Mouse (Mus musculus): ENCODE measurements at regions not wholly inside any gene's neighbourhood (a gene's known extent, or its start where the extent isn't known, plus 50 kb on each side); places are given as distances from the start of the nearest gene placed in this dataset.

DNA sequence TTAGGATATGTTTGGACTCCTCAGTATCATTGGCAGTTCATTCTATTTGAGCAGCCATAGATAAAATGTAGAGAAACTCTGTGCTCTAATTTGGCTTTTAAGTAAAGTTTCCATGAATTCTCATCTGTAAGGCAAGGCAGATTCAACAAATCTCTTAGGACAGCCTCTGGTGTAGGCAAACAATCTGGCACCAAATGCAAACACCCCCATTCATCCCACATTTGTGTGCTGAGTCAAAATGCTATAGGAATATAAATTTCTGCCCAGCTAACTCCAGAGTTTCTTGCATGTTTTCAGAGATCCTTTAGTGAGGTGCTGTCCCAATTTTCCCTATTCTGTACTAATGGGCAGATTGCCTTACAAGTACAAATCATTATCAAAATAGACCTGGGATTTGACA, 695.7 kb upstream of the Kif18a start:
- H3K36me3 ChIP-seq = no peaks in the 10 kb centered on the region
- no peaks in the 10 kb centered on the region for H3K9me3 ChIP-seq
- no peak overlapping the region for H3K4me3 ChIP-seq
- ATAC-seq (ENCODE audit: low FRiP score, low read depth) = no peak
- no peaks in the 10 kb centered on the region for H3K4me1 ChIP-seq
- no peak overlapping the region for H3K4me2 ChIP-seq (replicated peaks)
- no peak overlapping the region for H3K9ac ChIP-seq (replicated peaks)
- no peaks in the 10 kb centered on the region for H3K27me3 ChIP-seq
- no peak overlapping the region for H3K27ac ChIP-seq (replicated peaks)

DNA sequence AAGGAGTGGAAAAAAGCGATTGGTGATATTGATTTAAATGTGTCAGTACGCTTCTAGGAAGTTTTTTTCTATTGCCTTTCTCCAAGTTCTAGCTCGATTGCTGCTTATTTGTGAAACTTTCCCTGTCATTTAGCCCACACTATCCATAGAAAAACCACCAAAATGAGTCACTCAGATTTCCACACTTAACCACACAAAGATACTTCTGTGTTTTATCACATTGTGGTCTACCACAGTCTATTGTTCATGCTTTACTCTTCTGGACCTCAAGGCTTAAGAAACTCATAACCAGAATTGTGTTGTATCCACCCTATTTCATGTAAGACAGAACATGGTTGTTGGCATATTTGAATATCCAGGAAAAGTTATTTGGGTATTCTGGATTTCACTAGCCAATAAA, 687.0 kb upstream of the Kif18a start:
- no peak overlapping the region for H3K4me3 ChIP-seq
- no peaks in the 10 kb centered on the region for H3K4me1 ChIP-seq
- H3K4me2 ChIP-seq (replicated peaks) = no peak overlapping the region
- H3K27ac ChIP-seq (replicated peaks) = no peak overlapping the region
- H3K9ac ChIP-seq (replicated peaks) = no peak overlapping the region
- no peaks in the 10 kb centered on the region for H3K27me3 ChIP-seq
- no peaks in the 10 kb centered on the region for H3K9me3 ChIP-seq
- ATAC-seq (ENCODE audit: low FRiP score, low read depth) = no peak
- no peaks in the 10 kb centered on the region for H3K36me3 ChIP-seq
- 86% methylated on average over 3 of the region's 3 CpGs for WGBS

DNA sequence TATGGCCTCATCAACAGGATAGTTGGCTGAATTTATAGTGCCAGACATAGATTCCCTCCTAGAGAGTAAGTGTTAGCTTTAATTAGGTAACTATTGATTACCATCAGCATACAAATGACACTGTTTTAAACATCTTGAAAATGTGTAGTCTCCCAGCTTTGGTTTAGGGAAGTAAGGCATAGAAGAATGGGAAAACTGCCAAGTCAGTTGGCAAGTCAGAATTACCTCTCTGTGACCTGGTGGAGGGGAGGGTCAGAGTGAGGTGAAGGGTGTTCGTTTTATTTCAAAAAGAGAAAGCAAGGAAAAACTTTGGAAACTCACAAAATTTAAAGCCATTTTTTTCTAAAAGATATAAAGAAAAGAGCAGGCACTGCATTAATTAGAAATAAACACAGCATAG, 680.2 kb upstream of the Kif18a start:
- H3K9ac ChIP-seq (replicated peaks) = no peak overlapping the region
- ATAC-seq (ENCODE audit: low FRiP score, low read depth) = no peak
- H3K4me1 ChIP-seq = no peaks in the 10 kb centered on the region
- H3K9me3 ChIP-seq = no peaks in the 10 kb centered on the region
- no peaks in the 10 kb centered on the region for H3K36me3 ChIP-seq
- no peak overlapping the region for H3K4me2 ChIP-seq (replicated peaks)
- H3K27me3 ChIP-seq = no peaks in the 10 kb centered on the region
- H3K4me3 ChIP-seq = no peak overlapping the region
- H3K27ac ChIP-seq (replicated peaks) = no peak overlapping the region
- WGBS = 69% methylated on average over 1 of the region's 1 CpGs

DNA sequence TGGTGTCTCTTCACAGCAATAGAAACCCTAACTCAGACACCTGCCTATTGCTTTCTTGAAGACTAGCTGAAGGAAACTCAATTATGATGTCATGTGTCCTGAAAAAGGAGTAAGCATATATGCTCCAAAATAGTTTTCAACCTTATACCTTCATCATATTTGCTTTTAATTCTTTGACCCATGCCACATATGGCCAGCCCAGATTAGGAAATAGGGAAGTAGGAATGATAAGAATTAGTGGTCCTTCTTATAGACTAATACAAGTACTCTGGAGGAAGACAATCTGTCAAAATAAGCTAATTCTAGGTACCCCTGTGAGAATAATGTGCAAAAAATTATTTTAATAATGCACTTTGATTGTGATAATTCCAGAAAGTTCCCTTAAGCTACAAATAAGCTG, 661.0 kb upstream of the Kif18a start:
- Histone ChIP-seq H3K9ac (replicated peaks) (no peak overlapping the region), H3K4me2 (replicated peaks) (no peak overlapping the region), H3K4me3 (no peak overlapping the region), H3K4me1 (no peaks in the 10 kb centered on the region), H3K9me3 (no peaks in the 10 kb centered on the region), H3K36me3 (no peaks in the 10 kb centered on the region), H3K27ac (replicated peaks) (no peak overlapping the region), H3K27me3 (no peaks in the 10 kb centered on the region)
- ATAC-seq (ENCODE audit: low FRiP score, low read depth) = no peak

DNA sequence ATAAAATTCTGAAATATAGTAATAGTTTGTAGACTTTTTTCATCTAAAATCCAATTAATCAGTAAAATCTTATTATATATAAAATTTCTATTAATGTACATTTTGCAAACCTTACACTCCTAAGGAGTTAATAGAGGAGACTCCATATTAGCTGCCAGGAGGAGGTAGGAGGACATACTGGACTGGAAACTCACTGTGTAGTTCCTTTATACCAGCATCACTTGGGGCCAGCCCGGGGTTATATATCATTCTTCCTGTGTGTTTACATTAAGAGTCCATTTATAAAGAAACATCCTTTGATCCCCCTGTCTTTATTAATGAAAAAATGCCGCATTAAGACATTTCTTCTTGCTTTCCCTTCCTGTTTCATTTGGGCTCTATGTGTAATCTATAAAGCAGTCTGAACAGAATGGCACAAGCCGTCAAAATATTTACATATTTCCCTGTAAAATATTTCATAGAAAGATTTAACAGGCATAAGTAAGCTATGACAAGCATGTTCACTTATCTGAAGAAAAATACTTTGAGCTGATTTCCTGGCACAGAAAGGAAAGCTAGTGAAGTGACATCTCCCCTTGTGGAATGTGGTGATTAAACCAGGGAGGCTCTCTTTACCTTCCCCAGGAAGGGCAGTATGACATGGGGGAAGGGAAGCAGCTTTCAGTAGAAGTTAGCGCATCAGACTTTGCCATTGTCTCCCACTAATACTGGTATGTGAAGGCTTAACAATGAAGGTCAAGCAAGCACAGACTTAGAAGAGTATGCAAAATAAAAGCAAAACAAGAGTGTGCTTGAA, 658.0 kb upstream of the Kif18a start:
- Histone ChIP-seq H3K9me3 (no peaks in the 10 kb centered on the region), H3K27me3 (no peaks in the 10 kb centered on the region), H3K4me2 (replicated peaks) (no peak overlapping the region), H3K36me3 (no peaks in the 10 kb centered on the region), H3K27ac (replicated peaks) (no peak overlapping the region), H3K4me1 (no peaks in the 10 kb centered on the region), H3K4me3 (no peak overlapping the region), H3K9ac (replicated peaks) (no peak overlapping the region)
- no peak for ATAC-seq (ENCODE audit: low FRiP score, low read depth)
- 75% methylated on average over 4 of the region's 4 CpGs for WGBS

DNA sequence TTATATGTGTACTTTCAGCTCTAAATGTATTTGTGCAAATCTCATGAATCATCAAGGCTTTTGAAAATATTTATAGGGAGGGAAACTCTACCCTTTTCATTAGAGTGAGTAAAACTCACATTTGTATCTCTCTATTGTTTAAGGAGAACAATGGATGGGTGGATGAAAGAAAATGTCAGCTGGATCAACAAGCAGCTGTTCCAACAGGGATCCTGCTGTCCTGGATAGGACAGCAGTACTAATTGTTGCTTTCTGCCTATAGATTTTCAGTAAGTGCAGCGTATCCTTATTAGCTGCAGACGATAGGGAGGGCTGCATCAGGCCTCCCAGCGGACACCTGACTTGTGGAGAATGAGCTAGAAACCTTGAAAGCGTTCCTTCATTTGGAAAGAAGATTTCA, 644.9 kb upstream of the Kif18a start:
- H3K4me1 ChIP-seq = no peaks in the 10 kb centered on the region
- H3K9ac ChIP-seq (replicated peaks) = no peak overlapping the region
- no peak overlapping the region for H3K27ac ChIP-seq (replicated peaks)
- H3K36me3 ChIP-seq = no peaks in the 10 kb centered on the region
- no peaks in the 10 kb centered on the region for H3K9me3 ChIP-seq
- no peak overlapping the region for H3K4me3 ChIP-seq
- WGBS = 62% methylated on average over 4 of the region's 4 CpGs
- ATAC-seq (ENCODE audit: low FRiP score, low read depth) = no peak
- H3K27me3 ChIP-seq = no peaks in the 10 kb centered on the region
- no peak overlapping the region for H3K4me2 ChIP-seq (replicated peaks)

DNA sequence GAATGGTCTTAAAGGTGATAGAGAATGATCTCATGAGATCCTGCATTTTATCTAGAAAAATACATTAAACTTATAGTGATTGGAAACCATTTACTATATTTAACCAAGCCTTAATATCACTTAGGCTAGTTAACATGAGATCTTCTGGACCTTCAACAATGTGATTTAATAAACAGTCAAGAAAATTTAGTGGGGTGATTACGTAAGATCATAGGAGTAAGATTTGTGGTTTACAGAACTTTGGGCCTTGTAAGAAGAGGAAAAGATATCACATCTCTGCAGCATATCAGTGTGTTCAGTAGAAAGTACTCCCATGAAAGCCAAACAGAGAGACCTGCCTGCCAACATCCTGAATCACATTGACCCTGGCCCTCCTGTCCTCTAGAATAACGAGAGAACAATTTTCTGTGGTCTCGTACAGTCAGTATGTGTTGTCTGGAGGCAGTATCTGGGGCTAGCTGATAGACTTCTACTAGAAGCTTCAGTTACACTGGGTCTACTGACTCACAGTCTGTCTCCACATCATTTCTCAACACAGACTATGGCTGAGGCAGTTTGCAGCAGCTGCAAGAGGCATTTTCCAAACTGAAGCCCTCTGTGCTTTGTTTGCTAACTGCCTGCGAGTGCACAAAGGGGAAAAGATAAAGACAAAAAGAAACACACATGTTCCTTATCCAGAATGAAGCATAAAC, 619.7 kb upstream of the Kif18a start:
- Histone ChIP-seq H3K9ac (replicated peaks) (no peak overlapping the region), H3K27me3 (no peaks in the 10 kb centered on the region), H3K9me3 (no peaks in the 10 kb centered on the region), H3K27ac (replicated peaks) (no peak overlapping the region), H3K4me3 (no peak overlapping the region), H3K4me1 (no peaks in the 10 kb centered on the region), H3K4me2 (replicated peaks) (no peak overlapping the region), H3K36me3 (no peaks in the 10 kb centered on the region)
- 61% methylated on average over 4 of the region's 4 CpGs for whole genome bisulfite sequencing
- ATAC-seq (ENCODE audit: low FRiP score, low read depth) = no peak

DNA sequence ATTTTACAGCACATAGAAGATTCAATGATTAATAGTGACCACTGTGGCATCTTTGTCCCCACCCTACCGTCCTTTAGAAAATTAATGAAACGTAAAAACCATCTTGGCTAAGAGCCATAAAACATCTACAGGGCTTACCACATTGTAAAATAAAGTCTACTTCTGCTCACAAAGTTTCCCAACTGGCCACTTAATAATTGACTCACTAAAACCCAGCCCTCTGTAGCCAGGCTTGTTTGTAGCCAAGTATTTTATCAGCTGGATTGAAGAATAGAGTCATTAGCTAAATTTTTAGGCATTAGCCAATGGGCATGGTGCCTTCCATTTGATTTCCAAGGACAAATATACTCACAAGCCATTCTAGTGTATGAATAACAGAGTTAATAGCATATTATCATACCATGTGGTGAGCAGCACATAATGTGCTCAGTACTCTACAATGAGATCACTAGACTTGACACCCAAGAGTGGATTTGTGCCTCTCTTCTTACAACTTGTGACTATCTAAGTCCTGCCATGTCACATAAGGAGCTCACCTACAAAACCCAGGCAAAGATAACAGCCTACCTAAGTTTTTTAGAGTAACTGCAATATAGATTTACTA, 602.7 kb upstream of the Kif18a start:
- Histone ChIP-seq H3K4me2 (replicated peaks) (no peak overlapping the region), H3K36me3 (no peaks in the 10 kb centered on the region), H3K27me3 (no peaks in the 10 kb centered on the region), H3K27ac (replicated peaks) (no peak overlapping the region), H3K4me1 (no peaks in the 10 kb centered on the region), H3K9ac (replicated peaks) (no peak overlapping the region), H3K9me3 (no peaks in the 10 kb centered on the region), H3K4me3 (no peak overlapping the region)
- no peak for ATAC-seq (ENCODE audit: low FRiP score, low read depth)
- WGBS = 87% methylated on average over 2 of the region's 2 CpGs

DNA sequence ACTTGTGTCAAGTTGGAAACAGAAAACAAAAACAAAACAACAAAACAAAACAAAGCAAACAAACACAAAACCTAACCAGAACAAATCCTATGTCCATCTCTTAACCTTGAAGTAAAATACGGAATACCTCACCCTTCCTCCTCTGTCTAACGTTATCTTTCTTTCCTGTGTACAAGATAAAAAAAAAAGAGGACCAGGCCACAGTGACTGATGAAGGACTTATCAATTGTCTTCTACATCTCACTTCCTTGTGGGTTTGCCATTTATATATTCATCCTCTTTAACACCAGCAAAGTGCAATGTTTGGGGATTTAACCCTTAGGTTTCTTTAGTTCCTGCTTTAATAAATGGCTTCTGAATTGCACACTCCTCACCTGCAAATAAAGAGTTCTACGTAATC, 599.0 kb upstream of the Kif18a start:
- no peak overlapping the region for H3K27ac ChIP-seq (replicated peaks)
- over 99% methylated on average over 3 of the region's 3 CpGs for WGBS
- no peak overlapping the region for H3K9ac ChIP-seq (replicated peaks)
- H3K4me3 ChIP-seq = no peak overlapping the region
- no peak for ATAC-seq (ENCODE audit: low FRiP score, low read depth)
- no peaks in the 10 kb centered on the region for H3K9me3 ChIP-seq
- no peaks in the 10 kb centered on the region for H3K4me1 ChIP-seq
- H3K36me3 ChIP-seq = no peaks in the 10 kb centered on the region
- H3K27me3 ChIP-seq = no peaks in the 10 kb centered on the region
- H3K4me2 ChIP-seq (replicated peaks) = no peak overlapping the region

DNA sequence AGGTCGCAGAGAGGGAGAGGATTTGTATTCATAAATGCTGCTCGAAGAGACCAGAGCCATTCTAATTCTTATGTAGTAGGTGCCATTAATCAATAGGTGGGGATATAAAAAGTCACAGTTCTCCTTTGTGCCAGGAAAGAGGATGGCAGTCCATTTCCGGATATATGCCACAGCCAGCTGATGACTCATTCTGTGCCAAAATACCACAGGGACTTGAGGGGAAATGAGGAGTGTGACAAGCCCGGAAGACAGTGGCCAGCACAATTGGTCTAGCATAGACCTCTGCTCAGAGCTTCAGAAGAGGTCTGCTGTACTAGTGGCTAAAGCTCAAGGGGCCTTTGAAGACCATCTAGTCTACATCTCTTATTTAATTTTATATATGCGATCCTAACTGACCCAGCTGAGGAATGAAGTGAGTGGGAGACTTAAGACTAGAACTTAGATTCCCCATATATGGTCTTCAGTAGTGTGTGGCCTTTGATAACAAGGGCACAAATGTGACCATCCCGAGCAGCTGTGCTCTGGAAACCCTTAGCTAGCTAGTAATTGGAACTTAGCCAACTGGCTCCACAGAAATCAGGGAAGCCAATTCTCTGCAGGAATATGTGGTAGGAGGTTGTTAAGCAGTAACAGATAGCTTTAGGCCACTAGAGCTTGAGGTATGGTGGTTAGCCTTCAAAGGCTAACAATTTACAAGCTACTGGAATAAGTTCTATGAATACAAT, 594.4 kb upstream of the Kif18a start:
- Histone ChIP-seq H3K4me2 (replicated peaks) (no peak overlapping the region), H3K9ac (replicated peaks) (no peak overlapping the region), H3K4me1 (no peaks in the 10 kb centered on the region), H3K27ac (replicated peaks) (no peak overlapping the region), H3K9me3 (no peaks in the 10 kb centered on the region), H3K36me3 (no peaks in the 10 kb centered on the region), H3K27me3 (no peaks in the 10 kb centered on the region), H3K4me3 (no peak overlapping the region)
- 86% methylated on average over 6 of the region's 6 CpGs for WGBS
- ATAC-seq (ENCODE audit: low FRiP score, low read depth) = no peak

DNA sequence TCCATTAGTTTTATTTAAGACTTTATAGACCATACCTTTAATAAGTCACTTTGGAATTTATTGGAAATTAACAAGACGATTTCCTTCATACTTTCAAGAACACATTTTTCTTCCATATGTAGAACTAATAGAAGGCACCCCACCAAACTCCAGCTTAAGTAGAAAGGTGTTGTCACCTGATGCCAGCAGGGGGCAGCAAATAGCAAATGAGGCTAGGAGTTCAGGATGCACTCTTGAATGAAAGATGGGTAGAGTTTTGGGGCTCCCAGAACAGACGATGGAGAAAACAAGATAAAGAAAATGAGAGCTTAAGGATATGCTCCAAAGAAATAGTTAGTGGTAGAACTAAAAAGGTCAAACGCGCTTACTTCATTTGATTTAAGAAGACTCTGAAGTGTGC, 590.4 kb upstream of the Kif18a start:
- H3K9me3 ChIP-seq = no peaks in the 10 kb centered on the region
- H3K4me3 ChIP-seq = no peak overlapping the region
- no peaks in the 10 kb centered on the region for H3K4me1 ChIP-seq
- no peak overlapping the region for H3K9ac ChIP-seq (replicated peaks)
- WGBS = 58% methylated on average over 4 of the region's 4 CpGs
- H3K4me2 ChIP-seq (replicated peaks) = no peak overlapping the region
- H3K27ac ChIP-seq (replicated peaks) = no peak overlapping the region
- H3K27me3 ChIP-seq = no peaks in the 10 kb centered on the region
- H3K36me3 ChIP-seq = no peaks in the 10 kb centered on the region
- no peak for ATAC-seq (ENCODE audit: low FRiP score, low read depth)

Measured in midbrain, embryonic 12.5 days (tissue).